Mouse (Mus musculus) cortical plate, adult 2 months (tissue): ENCODE results near the gene Pcare.

Source experiments
- CTCF ChIP-seq: fragments of 200-500 bp; IDR thresholded peaks from 2 replicates; pipeline ENCODE4 v1.5.1; 2011; ENCODE audit warnings: mild to moderate bottlenecking, control low read depth, low read length; ENCODE audit not compliant: insufficient read depth; ENCODE audit errors: extremely low read depth
- POLR2A ChIP-seq: fragments of 200-500 bp; IDR thresholded peaks from 2 replicates; pipeline ENCODE4 v1.6.1; 2011; ENCODE audit warnings: mild to moderate bottlenecking, low read length, control low read depth; ENCODE audit not compliant: insufficient read depth; ENCODE audit errors: extremely low read depth

DNA sequence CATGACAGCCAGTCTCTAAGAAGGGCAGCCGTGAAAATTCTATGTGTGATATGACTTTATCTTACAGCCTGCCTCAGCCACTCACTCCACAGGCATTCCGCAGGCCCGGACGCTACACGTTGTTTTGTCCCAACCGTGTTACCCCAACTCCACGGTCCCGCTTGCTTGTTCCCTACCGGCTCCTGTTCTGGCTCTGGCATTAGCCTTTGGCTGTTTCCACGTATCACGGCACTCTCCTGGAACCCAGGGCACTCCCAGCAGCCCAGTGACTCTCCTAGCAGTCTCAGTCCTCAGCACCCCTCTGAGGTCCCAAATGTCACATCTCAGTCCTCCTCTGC lies 54.1 kb downstream of the Pcare start:
- TF ChIP-seq CTCF (no peak), POLR2A (no peak)
